Mouse (Mus musculus) gonadal fat pad, adult 2 months (tissue): ENCODE measurements around the gene Nrxn1. TPM values are rescaled to one million over a fixed set of nuclear protein-coding genes. Genes with fewer than 3 reads are reported as not detected.
"Not testable (repeated sequence)": the region's sequence is repeated elsewhere in the genome, so short reads cannot be mapped to it uniquely, and the experiment has no call there.

Experiments
- DNase-seq: peaks from one replicate; pipeline ENCODE4 v3.0.0-alpha.2; 2012; ENCODE audit warnings: low read depth
- polyA plus RNA-seq: library from polyadenylated mRNA; depleted of rRNA; stranded (reverse); fragments of >200 nt; gene quantifications from 2 replicates; pipeline ENCODE4 v1.2.3, GENCODE M21; 2012

Nrxn1 gene
- polyA plus RNA-seq, 1 experiment, result 0.57 TPM

GRCm38 (mm10) chr17:90271165-90271564 is 821.7 kb downstream of the Nrxn1 start:
- DNase-seq, result no peak

- no peak for DNase-seq
Observed at GRCm38 (mm10) chr17:90269143-90269542, 823.7 kb downstream of the Nrxn1 start.

- DNase-seq, result no peak
Observed at GRCm38 (mm10) chr17:90253451-90254131, 839.3 kb downstream of the Nrxn1 start.

- DNase-seq, result no peak
Observed at GRCm38 (mm10) chr17:90252196-90252595, 840.7 kb downstream of the Nrxn1 start.

GRCm38 (mm10) chr17:90247071-90247849 is 845.6 kb downstream of the Nrxn1 start:
- no peak for DNase-seq

- DNase-seq, result no peak
Observed at GRCm38 (mm10) chr17:90244339-90244738, 848.5 kb downstream of the Nrxn1 start.

GRCm38 (mm10) chr17:90238964-90239363 is 853.9 kb downstream of the Nrxn1 start:
- no peak for DNase-seq

GRCm38 (mm10) chr17:90238517-90238916 is 854.4 kb downstream of the Nrxn1 start:
- no peak for DNase-seq

GRCm38 (mm10) chr17:90235674-90236073 is 857.2 kb downstream of the Nrxn1 start:
- not testable (repeated sequence) for DNase-seq

GRCm38 (mm10) chr17:90234806-90235205 is 858.1 kb downstream of the Nrxn1 start:
- no peak for DNase-seq

GRCm38 (mm10) chr17:90208547-90208946 is 884.3 kb downstream of the Nrxn1 start:
- no peak for DNase-seq

GRCm38 (mm10) chr17:90207617-90208016 is 885.3 kb downstream of the Nrxn1 start:
- DNase-seq, result no peak

- DNase-seq, result no peak
Observed at GRCm38 (mm10) chr17:90203993-90204392, 888.9 kb downstream of the Nrxn1 start.

GRCm38 (mm10) chr17:90202785-90203184 is 890.1 kb downstream of the Nrxn1 start:
- DNase-seq, result no peak

GRCm38 (mm10) chr17:90196772-90197171 is 896.1 kb downstream of the Nrxn1 start:
- DNase-seq, result no peak

- DNase-seq, result no peak
Observed at GRCm38 (mm10) chr17:90141602-90142001, 951.3 kb downstream of the Nrxn1 start.

- no peak for DNase-seq
Observed at GRCm38 (mm10) chr17:90130836-90131235, 962.0 kb downstream of the Nrxn1 start.

- DNase-seq, result no peak
Observed at GRCm38 (mm10) chr17:90129183-90129582, 963.7 kb downstream of the Nrxn1 start.

- no peak for DNase-seq
Observed at GRCm38 (mm10) chr17:90127561-90127960, 965.3 kb downstream of the Nrxn1 start.

- no peak for DNase-seq
Observed at GRCm38 (mm10) chr17:90122796-90123481, 969.9 kb downstream of the Nrxn1 start.

GRCm38 (mm10) chr17:90116241-90116640 is 976.6 kb downstream of the Nrxn1 start:
- no peak for DNase-seq

- no peak for DNase-seq
Observed at GRCm38 (mm10) chr17:90094999-90095398, 997.9 kb downstream of the Nrxn1 start.

GRCm38 (mm10) chr17:90088314-90088650 is 1004.6 kb downstream of the Nrxn1 start:
- no peak for DNase-seq
